Mouse (Mus musculus): ENCODE results near the gene Rabl6. TPM values are rescaled to one million over a fixed set of nuclear protein-coding genes. Genes with fewer than 3 reads are reported as not detected.

Gene Rabl6
- polyA plus RNA-seq, 1 experiment from 2014 or later: 73.5 TPM

DNA sequence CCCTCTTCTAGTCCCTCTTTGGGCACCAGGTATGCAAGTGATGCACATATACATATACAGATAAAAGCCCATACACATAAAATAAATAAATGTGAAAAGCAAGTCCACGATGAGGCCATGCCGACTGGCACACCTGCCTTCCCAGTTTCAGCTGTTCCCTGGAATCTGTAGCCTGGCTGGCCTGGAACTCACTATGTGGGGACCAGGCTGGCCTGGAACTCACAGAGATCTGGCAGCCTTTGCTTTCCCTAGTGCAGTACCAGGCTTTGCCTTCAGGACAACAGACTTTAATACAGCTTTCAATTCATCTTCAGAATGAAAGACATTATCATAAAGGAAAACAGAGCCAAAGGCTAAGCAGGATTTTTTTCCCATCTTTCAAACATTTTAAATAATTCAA, 74.6 kb downstream of the Rabl6 start:
- Histone ChIP-seq H3K4me1 (replicated peaks) (no peaks in the 10 kb centered on the region), H3K9ac (no peak overlapping the region), H3K27ac (replicated peaks) (no peak overlapping the region), H3K9me3 (no peaks in the 10 kb centered on the region), H3K36me3 (peaks cover 19% of the 10 kb centered on the region), H3K4me3 (no peak overlapping the region), H3K27me3 (no peaks in the 10 kb centered on the region), H3K4me2 (no peak overlapping the region)
- WGBS: 95% methylated on average over 2 of the region's 2 CpGs
- ATAC-seq (ENCODE audit: low FRiP score, low read depth): no peak

Other genes with a start within 250 kb of the Rabl6 start
- 5.1 and 6.4 TPM in 2 replicates for gene Uap1l1, start 242.8 kb downstream of the Rabl6 start, polyA plus RNA-seq (2015; fragmentation: Nextera tagmentation; extraction: Ambion mirVana)
- 11.8 and 13.8 TPM in 2 replicates for gene Sapcd2, start 236.2 kb downstream of the Rabl6 start, polyA plus RNA-seq (2015; fragmentation: Nextera tagmentation; extraction: Ambion mirVana)
- gene Entpd2, start 212.6 kb downstream of the Rabl6 start, polyA plus RNA-seq (2015; fragmentation: Nextera tagmentation; extraction: Ambion mirVana): 3.7 and 7.0 TPM in 2 replicates
- gene Npdc1, start 209.2 kb downstream of the Rabl6 start, polyA plus RNA-seq (2015; fragmentation: Nextera tagmentation; extraction: Ambion mirVana): 424 and 493 TPM in 2 replicates
- 0.08 TPM in 1 of 2 replicates, not detected in the other for gene Fut7, start 185.3 kb downstream of the Rabl6 start, polyA plus RNA-seq (2015; fragmentation: Nextera tagmentation; extraction: Ambion mirVana)
- gene Abca2, start 179.8 kb downstream of the Rabl6 start, polyA plus RNA-seq (2015; fragmentation: Nextera tagmentation; extraction: Ambion mirVana): 15.0 and 15.1 TPM in 2 replicates
- 3.7 and 4.3 TPM in 2 replicates for gene Clic3, start 151.7 kb downstream of the Rabl6 start, polyA plus RNA-seq (2015; fragmentation: Nextera tagmentation; extraction: Ambion mirVana)
- 109 and 119 TPM in 2 replicates for gene Paxx, start 147.4 kb downstream of the Rabl6 start, polyA plus RNA-seq (2015; fragmentation: Nextera tagmentation; extraction: Ambion mirVana)
- gene Ptgds, start 138.5 kb downstream of the Rabl6 start, polyA plus RNA-seq (2015; fragmentation: Nextera tagmentation; extraction: Ambion mirVana): 647 and 983 TPM in 2 replicates
- not detected in 2 replicates for gene Lcn12, start 114.6 kb downstream of the Rabl6 start, polyA plus RNA-seq (2015; fragmentation: Nextera tagmentation; extraction: Ambion mirVana)
- 120 and 143 TPM in 2 replicates for gene Fbxw5, start 107.8 kb downstream of the Rabl6 start, polyA plus RNA-seq (2015; fragmentation: Nextera tagmentation; extraction: Ambion mirVana)
- 5.8 and 6.1 TPM in 2 replicates for gene C8g, start 106.8 kb downstream of the Rabl6 start, polyA plus RNA-seq (2015; fragmentation: Nextera tagmentation; extraction: Ambion mirVana)
- 16.5 and 19.4 TPM in 2 replicates for gene Traf2, start 61.6 kb downstream of the Rabl6 start, polyA plus RNA-seq (2015; fragmentation: Nextera tagmentation; extraction: Ambion mirVana)
- gene Edf1, start 50.7 kb downstream of the Rabl6 start, polyA plus RNA-seq (2015; fragmentation: Nextera tagmentation; extraction: Ambion mirVana): 375 and 378 TPM in 2 replicates
- 1.6 and 2.1 TPM in 2 replicates for gene Mamdc4, start 33.7 kb downstream of the Rabl6 start, polyA plus RNA-seq (2015; fragmentation: Nextera tagmentation; extraction: Ambion mirVana)
- gene Phpt1, start 33.3 kb downstream of the Rabl6 start, polyA plus RNA-seq (2015; fragmentation: Nextera tagmentation; extraction: Ambion mirVana): 159 and 169 TPM in 2 replicates
- gene Ajm1, start 26.8 kb downstream of the Rabl6 start, polyA plus RNA-seq (2015; fragmentation: Nextera tagmentation; extraction: Ambion mirVana): 14.5 and 16.5 TPM in 2 replicates
- gene Ccdc183, start 9.2 kb upstream of the Rabl6 start, polyA plus RNA-seq (2015; fragmentation: Nextera tagmentation; extraction: Ambion mirVana): 0.27 and 0.45 TPM in 2 replicates
- 47.0 and 57.8 TPM in 2 replicates for gene Tmem141, start 13.5 kb upstream of the Rabl6 start, polyA plus RNA-seq (2015; fragmentation: Nextera tagmentation; extraction: Ambion mirVana)
- gene Fcna, start 19.5 kb upstream of the Rabl6 start, polyA plus RNA-seq (2015; fragmentation: Nextera tagmentation; extraction: Ambion mirVana): 3.7 and 4.6 TPM in 2 replicates
- gene Lcn8, start 44.6 kb upstream of the Rabl6 start, polyA plus RNA-seq (2015; fragmentation: Nextera tagmentation; extraction: Ambion mirVana): not detected in 2 replicates
- gene Lcn5, start 49.4 kb upstream of the Rabl6 start, polyA plus RNA-seq (2015; fragmentation: Nextera tagmentation; extraction: Ambion mirVana): not detected in 2 replicates
- gene Lcn6, start 68.3 kb upstream of the Rabl6 start, polyA plus RNA-seq (2015; fragmentation: Nextera tagmentation; extraction: Ambion mirVana): not detected in 2 replicates
- not detected in 2 replicates for gene Lcn10, start 74.2 kb upstream of the Rabl6 start, polyA plus RNA-seq (2015; fragmentation: Nextera tagmentation; extraction: Ambion mirVana)
- not detected in 2 replicates for gene Obp2a, start 91.5 kb upstream of the Rabl6 start, polyA plus RNA-seq (2015; fragmentation: Nextera tagmentation; extraction: Ambion mirVana)
- 149 and 164 TPM in 2 replicates for gene Bmyc, start 98.2 kb upstream of the Rabl6 start, polyA plus RNA-seq (2015; fragmentation: Nextera tagmentation; extraction: Ambion mirVana)
- gene Obp2b, start 128.5 kb upstream of the Rabl6 start, polyA plus RNA-seq (2015; fragmentation: Nextera tagmentation; extraction: Ambion mirVana): not detected in 2 replicates
- not detected in 2 replicates for gene Lcn3, start 157.0 kb upstream of the Rabl6 start, polyA plus RNA-seq (2015; fragmentation: Nextera tagmentation; extraction: Ambion mirVana)
- gene Lcn11, start 168.5 kb upstream of the Rabl6 start, polyA plus RNA-seq (2015; fragmentation: Nextera tagmentation; extraction: Ambion mirVana): not detected in 2 replicates
- gene Gm13539, start 173.7 kb upstream of the Rabl6 start, polyA plus RNA-seq (2015; fragmentation: Nextera tagmentation; extraction: Ambion mirVana): not detected in 2 replicates
- not detected in 2 replicates for gene Glt6d1, start 207.3 kb upstream of the Rabl6 start, polyA plus RNA-seq (2015; fragmentation: Nextera tagmentation; extraction: Ambion mirVana)
- not detected in 2 replicates for gene Lcn9, start 214.6 kb upstream of the Rabl6 start, polyA plus RNA-seq (2015; fragmentation: Nextera tagmentation; extraction: Ambion mirVana)
- not detected in 2 replicates for gene Sohlh1, start 238.7 kb upstream of the Rabl6 start, polyA plus RNA-seq (2015; fragmentation: Nextera tagmentation; extraction: Ambion mirVana)

Data from hindbrain, embryonic 15.5 days (tissue).